Mouse (Mus musculus) erythroblast, embryonic 14.5 days (primary cell): ENCODE measurements around the gene Fer. TPM values are rescaled to one million over a fixed set of nuclear protein-coding genes. Genes with fewer than 3 reads are reported as not detected.

Experiments used
- H3K27me3 ChIP-seq: 2 replicates; pipeline ENCODE4 v1.6.1; 2012; ENCODE audit warnings: inconsistent platforms; ENCODE audit not compliant: control insufficient read depth
- H3K36me3 ChIP-seq: 2 replicates; pipeline ENCODE4 v1.6.1; 2012; ENCODE audit warnings: mild to moderate bottlenecking, inconsistent platforms; ENCODE audit not compliant: control insufficient read depth
- H3K4me1 ChIP-seq: 2 replicates; pipeline ENCODE4 v1.6.1; 2012; ENCODE audit warnings: inconsistent platforms; ENCODE audit not compliant: control insufficient read depth
- H3K4me3 ChIP-seq: replicated peaks from 2 replicates; pipeline ENCODE3; 2012; ENCODE audit warnings: moderate library complexity, mild to moderate bottlenecking, inconsistent platforms
- H3K9me3 ChIP-seq: 2 replicates; pipeline ENCODE4 v1.6.1; 2012; ENCODE audit warnings: low read length, inconsistent platforms, mixed read lengths; ENCODE audit not compliant: control insufficient read depth
- GATA1 ChIP-seq: IDR thresholded peaks from 2 replicates; pipeline ENCODE4 v1.6.1; 2012; ENCODE audit warnings: low read length, inconsistent platforms, mixed read lengths
- TAL1 ChIP-seq: IDR thresholded peaks from 3 replicates; pipeline ENCODE4 v1.6.1; 2012; ENCODE audit warnings: low read length, inconsistent platforms, mixed read lengths
- polyA plus RNA-seq: library from polyadenylated mRNA; stranded (reverse); fragments of >175 nt; gene quantifications from 2 replicates; pipeline ENCODE4 v1.2.3, GENCODE M21; 2012

Fer gene
- polyA plus RNA-seq, 1 experiment, result 0.16 TPM

DNA sequence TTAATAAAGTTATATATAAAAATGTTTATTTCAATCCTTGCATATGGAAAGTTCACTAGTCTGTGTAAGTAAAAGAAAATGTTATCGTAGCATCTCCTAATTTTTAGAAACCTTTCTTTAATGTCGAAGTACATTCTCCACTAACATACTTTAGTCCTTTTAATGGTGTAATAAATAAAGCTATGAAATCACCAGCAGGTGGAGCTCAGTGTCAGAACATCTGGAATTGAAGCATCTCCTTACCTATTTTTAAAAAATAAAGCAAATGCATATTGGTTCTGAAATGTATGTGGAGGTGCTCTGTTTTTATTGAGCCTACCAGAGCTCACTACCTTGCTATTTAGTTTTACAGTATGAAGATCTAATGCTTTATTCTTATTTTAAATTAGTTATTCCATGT, 88.6 kb downstream of the Fer start:
- Histone ChIP-seq H3K9me3 (no peaks in the 10 kb centered on the region), H3K27me3 (no peaks in the 10 kb centered on the region), H3K4me3 (no peak overlapping the region), H3K4me1 (peaks cover 1% of the 10 kb centered on the region; the same call in 1 of the 2 replicates), H3K36me3 (peaks cover 2% of the 10 kb centered on the region)
- no peak for TF ChIP-seq TAL1

DNA sequence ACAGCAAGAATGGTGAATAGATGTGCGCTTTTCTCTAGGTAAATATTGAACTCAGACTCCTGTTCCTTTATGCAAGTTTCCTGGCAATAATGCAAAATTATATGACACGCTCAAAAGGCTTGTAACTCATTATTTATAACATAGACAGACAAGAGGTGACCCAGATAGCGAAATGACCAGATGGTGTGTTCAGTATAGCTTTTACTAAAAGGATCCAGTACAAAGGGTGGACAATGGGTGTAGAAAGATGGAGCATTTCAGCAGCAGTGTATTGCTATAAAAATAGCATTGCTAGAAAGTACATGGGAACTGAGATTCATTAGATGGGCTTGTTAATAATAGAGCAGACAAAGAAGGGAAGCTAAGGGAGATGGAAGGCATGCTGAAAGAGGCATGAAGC, 104.2 kb downstream of the Fer start:
- H3K27me3 ChIP-seq, result no peaks in the 10 kb centered on the region
- no peaks in the 10 kb centered on the region for H3K36me3 ChIP-seq
- no peaks in the 10 kb centered on the region for H3K9me3 ChIP-seq
- peaks cover 28% of the 10 kb centered on the region for H3K4me1 ChIP-seq
- no peak for TF ChIP-seq TAL1
- no peak for TF ChIP-seq GATA1
- no peak overlapping the region for H3K4me3 ChIP-seq

DNA sequence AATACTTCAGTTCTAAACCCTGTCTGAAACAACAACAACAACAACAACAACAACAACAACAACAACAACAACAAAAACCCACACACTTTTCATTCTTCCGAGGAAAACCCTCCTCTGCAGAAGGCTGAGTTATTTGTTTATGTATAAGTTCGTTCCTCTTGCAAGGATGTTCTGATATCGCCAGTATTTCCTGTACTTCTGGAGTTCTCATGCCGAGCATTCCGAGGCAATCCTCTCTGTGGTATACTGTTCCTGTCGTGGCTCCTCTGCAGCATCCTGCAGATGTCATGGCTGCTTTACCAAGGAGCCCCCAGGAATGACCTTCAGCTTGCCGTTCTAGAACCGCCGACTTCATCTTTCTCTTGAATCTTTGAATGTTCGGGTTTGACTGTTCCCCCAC, 106.6 kb downstream of the Fer start:
- Histone ChIP-seq H3K9me3 (no peaks in the 10 kb centered on the region), H3K4me1 (peaks cover 50% of the 10 kb centered on the region), H3K4me3 (no peak overlapping the region), H3K27me3 (no peaks in the 10 kb centered on the region), H3K36me3 (peaks cover 4% of the 10 kb centered on the region)
- TF ChIP-seq GATA1 (no peak), TAL1 (no peak)

GRCm38 (mm10) chr17:63970239-63970638, 107.4 kb downstream of the Fer start:
- Histone ChIP-seq H3K9me3 (no peaks in the 10 kb centered on the region), H3K27me3 (no peaks in the 10 kb centered on the region), H3K4me1 (peaks cover 56% of the 10 kb centered on the region), H3K36me3 (peaks cover 6% of the 10 kb centered on the region), H3K4me3 (no peak overlapping the region)
- TF ChIP-seq GATA1 (no peak), TAL1 (no peak)

DNA sequence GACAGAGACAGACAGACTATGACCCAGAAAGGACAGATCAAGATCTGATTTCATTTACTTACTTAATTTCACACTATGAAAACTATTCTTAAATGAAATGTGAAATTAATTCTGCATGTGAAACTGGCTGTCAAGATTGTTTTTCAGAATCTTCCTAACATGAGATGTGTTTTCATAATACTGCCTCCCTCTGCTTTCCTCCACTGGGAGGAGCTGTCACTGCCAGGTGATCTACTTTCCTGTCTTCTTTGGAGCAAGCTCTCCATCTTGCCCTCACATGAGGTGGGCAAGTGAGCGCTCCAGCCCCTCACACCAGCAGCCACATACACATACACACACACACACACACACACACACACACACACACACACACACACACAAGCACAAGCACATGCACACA, 108.1 kb downstream of the Fer start:
- peaks cover 6% of the 10 kb centered on the region for H3K36me3 ChIP-seq
- H3K27me3 ChIP-seq, result no peaks in the 10 kb centered on the region
- TF ChIP-seq TAL1, result no peak
- no peak for TF ChIP-seq GATA1
- no peak overlapping the region for H3K4me3 ChIP-seq
- no peaks in the 10 kb centered on the region for H3K9me3 ChIP-seq
- peaks cover 62% of the 10 kb centered on the region for H3K4me1 ChIP-seq

GRCm38 (mm10) chr17:63972181-63972580, 109.3 kb downstream of the Fer start:
- TF ChIP-seq GATA1, result no peak
- TF ChIP-seq TAL1, result no peak
- H3K36me3 ChIP-seq, result peaks cover 6% of the 10 kb centered on the region
- H3K27me3 ChIP-seq, result no peaks in the 10 kb centered on the region
- H3K4me1 ChIP-seq, result peaks cover 70% of the 10 kb centered on the region
- no peaks in the 10 kb centered on the region for H3K9me3 ChIP-seq
- H3K4me3 ChIP-seq, result no peak overlapping the region

- H3K4me1 ChIP-seq, result peaks cover 81% of the 10 kb centered on the region
- no peaks in the 10 kb centered on the region for H3K27me3 ChIP-seq
- H3K36me3 ChIP-seq, result peaks cover 6% of the 10 kb centered on the region
- H3K4me3 ChIP-seq, result no peak overlapping the region
- no peaks in the 10 kb centered on the region for H3K9me3 ChIP-seq
- TF ChIP-seq TAL1 (no peak), GATA1 (no peak)
These were observed 110.9 kb downstream of the Fer start for GRCm38 (mm10) chr17:63973806-63974205.

- Histone ChIP-seq H3K9me3 (no peaks in the 10 kb centered on the region), H3K4me3 (no peak overlapping the region), H3K27me3 (no peaks in the 10 kb centered on the region), H3K36me3 (peaks cover 6% of the 10 kb centered on the region), H3K4me1 (peaks cover 86% of the 10 kb centered on the region)
- TF ChIP-seq GATA1, result no peak
- TF ChIP-seq TAL1, result no peak
These were observed 111.4 kb downstream of the Fer start for GRCm38 (mm10) chr17:63974253-63974652.

DNA sequence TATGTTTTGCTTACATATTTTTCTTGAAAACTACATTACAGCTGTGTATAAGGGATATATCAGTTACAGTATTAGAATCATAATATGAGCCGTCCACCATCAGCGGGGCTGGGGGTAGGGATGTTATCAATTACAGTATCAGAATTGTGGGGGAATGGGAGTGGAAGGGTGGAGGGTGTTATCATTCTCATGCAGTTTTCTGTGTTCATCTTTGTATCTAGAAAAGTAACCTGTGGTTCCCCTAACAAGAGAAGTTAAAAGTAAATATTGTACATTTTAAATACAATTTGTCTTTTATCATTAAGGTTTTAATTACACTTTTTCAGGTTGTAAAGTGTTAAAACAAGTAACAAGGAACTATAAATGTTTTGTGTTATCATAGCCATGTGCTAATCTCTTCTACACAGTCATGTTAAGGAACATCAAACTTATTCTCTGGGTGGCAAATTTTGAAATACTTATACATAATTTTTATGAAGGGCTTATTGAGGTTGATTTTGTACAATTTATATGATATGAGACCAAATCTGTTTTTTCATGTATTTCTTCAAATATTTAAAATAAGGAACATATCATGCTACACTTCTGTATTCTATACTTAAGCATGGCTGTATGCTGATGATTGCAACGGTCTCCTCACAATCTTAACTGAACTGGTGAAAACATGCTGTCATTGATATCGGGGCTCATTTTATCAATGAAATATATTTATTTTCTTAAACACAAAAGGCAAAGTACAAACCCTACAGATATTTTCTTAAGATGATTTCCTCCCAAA, 116.1 kb downstream of the Fer start:
- Histone ChIP-seq H3K4me3 (no peak overlapping the region), H3K4me1 (peaks cover 61% of the 10 kb centered on the region), H3K36me3 (peaks cover 14% of the 10 kb centered on the region), H3K9me3 (0 out of 2 replicates have a peak, but pooled peaks cover 2% of the 10 kb centered on the region), H3K27me3 (no peaks in the 10 kb centered on the region)
- no peak; the same call in 1 of the 2 replicates for TF ChIP-seq GATA1
- no peak for TF ChIP-seq TAL1

GRCm38 (mm10) chr17:63980167-63980566, 117.3 kb downstream of the Fer start:
- TF ChIP-seq GATA1, result no peak
- no peaks in the 10 kb centered on the region for H3K27me3 ChIP-seq
- peaks cover 8% of the 10 kb centered on the region for H3K36me3 ChIP-seq

More at GRCm38 (mm10) chr17:63980167-63980566, 117.3 kb downstream of the Fer start:
- Histone ChIP-seq H3K4me3 (no peak overlapping the region), H3K4me1 (peaks cover 51% of the 10 kb centered on the region), H3K9me3 (0 out of 2 replicates have a peak, but pooled peaks cover 2% of the 10 kb centered on the region)
